Mouse (Mus musculus) C2C12 (cell line): ENCODE data around the gene Gsg1l. TPM values are rescaled to one million over a fixed set of nuclear protein-coding genes. Genes with fewer than 3 reads are reported as not detected.

Experiments used
- H3K27me3 ChIP-seq: one replicate; pipeline ENCODE4 v1.6.1; 2011; ENCODE audit not compliant: control insufficient read depth, insufficient read depth, insufficient read length
- H3K36me3 ChIP-seq: one replicate; pipeline ENCODE4 v1.6.1; 2011; ENCODE audit not compliant: control insufficient read depth, insufficient read depth
- H3K4me3 ChIP-seq: one replicate; pipeline ENCODE4 v1.5.1; 2011; ENCODE audit warnings: mild to moderate bottlenecking, control low read depth; ENCODE audit not compliant: poor library complexity, insufficient read depth, severe bottlenecking
- H3K79me2 ChIP-seq: one replicate; pipeline ENCODE4 v1.6.1; 2011; ENCODE audit not compliant: control insufficient read depth, insufficient read depth
- H3K79me3 ChIP-seq: one replicate; pipeline ENCODE4 v1.6.1; 2011; ENCODE audit warnings: low read depth, control low read depth
- H3ac ChIP-seq: one replicate; pipeline ENCODE3; 2011; ENCODE audit warnings: low read depth; ENCODE audit not compliant: control insufficient read depth, insufficient read length
- CEBPB ChIP-seq: IDR thresholded peaks from one replicate; pipeline ENCODE4 v1.6.1; 2011; ENCODE audit warnings: low read depth, mild to moderate bottlenecking, control low read depth, moderate library complexity
- CTCF ChIP-seq: IDR thresholded peaks from one replicate; pipeline ENCODE4 v1.5.1; 2011; ENCODE audit not compliant: control insufficient read depth, insufficient read depth, insufficient read length
- FOSL1 ChIP-seq: IDR thresholded peaks from one replicate; pipeline ENCODE4 v1.8.0; 2011; ENCODE audit warnings: mild to moderate bottlenecking, low read length; ENCODE audit not compliant: poor library complexity, insufficient read depth, severe bottlenecking
- MAX ChIP-seq: IDR thresholded peaks from one replicate; pipeline ENCODE4 v1.6.1; 2011; ENCODE audit warnings: mild to moderate bottlenecking, control low read depth
- MYOD1 ChIP-seq: IDR thresholded peaks from one replicate; pipeline ENCODE4 v1.6.1; 2011; ENCODE audit warnings: low read depth; ENCODE audit not compliant: control insufficient read depth, insufficient read length
- MYOG ChIP-seq: IDR thresholded peaks from one replicate; pipeline ENCODE4 v1.6.1; 2011; ENCODE audit not compliant: control insufficient read depth, insufficient read length; ENCODE audit errors: extremely low read depth
- USF1 ChIP-seq: IDR thresholded peaks from one replicate; pipeline ENCODE4 v1.6.1; 2011; ENCODE audit warnings: low read depth, mild to moderate bottlenecking, control low read depth, moderate library complexity
- polyA plus RNA-seq: library from polyadenylated mRNA; unstranded; fragments of >200 nt; fragmentation: generic; extraction: Trizol; gene quantifications from one replicate; pipeline ENCODE4 v1.2.1, GENCODE M21; 2012; ENCODE audit warnings: missing spikeins

The Gsg1l gene
- polyA plus RNA-seq, 1 experiment = not detected

GRCm38 (mm10) chr7:126058918-126059317 lies 23.3 kb downstream of the Gsg1l start:
- no peak overlapping the region for H3ac ChIP-seq
- H3K27me3 ChIP-seq = peaks cover 60% of the 10 kb centered on the region
- H3K36me3 ChIP-seq = no peaks in the 10 kb centered on the region
- H3K79me3 ChIP-seq = no peaks in the 10 kb centered on the region
- no peak for TF ChIP-seq MYOD1
- no peak for TF ChIP-seq FOSL1
- no peak for TF ChIP-seq CTCF
- TF ChIP-seq USF1 = no peak
- no peak for TF ChIP-seq CEBPB
- no peak for TF ChIP-seq MYOG
- TF ChIP-seq MAX = no peak
- H3K79me2 ChIP-seq = no peaks in the 10 kb centered on the region
- H3K4me3 ChIP-seq = no peak overlapping the region

GRCm38 (mm10) chr7:126057332-126057914 lies 24.8 kb downstream of the Gsg1l start:
- H3K79me3 ChIP-seq = no peaks in the 10 kb centered on the region
- H3K36me3 ChIP-seq = no peaks in the 10 kb centered on the region
- TF ChIP-seq CTCF (no peak), FOSL1 (no peak), MAX (no peak)
- no peak overlapping the region for H3ac ChIP-seq
- H3K4me3 ChIP-seq = no peak overlapping the region
- peaks cover 69% of the 10 kb centered on the region for H3K27me3 ChIP-seq
- no peaks in the 10 kb centered on the region for H3K79me2 ChIP-seq

GRCm38 (mm10) chr7:126054574-126054973 lies 27.6 kb downstream of the Gsg1l start:
- no peaks in the 10 kb centered on the region for H3K79me3 ChIP-seq
- peaks cover 78% of the 10 kb centered on the region for H3K27me3 ChIP-seq
- H3K79me2 ChIP-seq = no peaks in the 10 kb centered on the region
- H3K36me3 ChIP-seq = no peaks in the 10 kb centered on the region
- TF ChIP-seq MAX (no peak), MYOD1 (no peak), FOSL1 (no peak), CTCF (no peak), USF1 (no peak), MYOG (no peak), CEBPB (no peak)
- no peak overlapping the region for H3ac ChIP-seq
- no peak overlapping the region for H3K4me3 ChIP-seq

GRCm38 (mm10) chr7:126053618-126054017 lies 28.6 kb downstream of the Gsg1l start:
- Histone ChIP-seq H3K79me3 (no peaks in the 10 kb centered on the region), H3K36me3 (no peaks in the 10 kb centered on the region), H3ac (no peak overlapping the region), H3K79me2 (no peaks in the 10 kb centered on the region), H3K27me3 (peaks cover 76% of the 10 kb centered on the region), H3K4me3 (no peak overlapping the region)
- no peak for TF ChIP-seq MYOD1
- TF ChIP-seq FOSL1 = no peak
- no peak for TF ChIP-seq USF1
- no peak for TF ChIP-seq CTCF
- TF ChIP-seq MAX = no peak
- no peak for TF ChIP-seq CEBPB
- no peak for TF ChIP-seq MYOG

DNA sequence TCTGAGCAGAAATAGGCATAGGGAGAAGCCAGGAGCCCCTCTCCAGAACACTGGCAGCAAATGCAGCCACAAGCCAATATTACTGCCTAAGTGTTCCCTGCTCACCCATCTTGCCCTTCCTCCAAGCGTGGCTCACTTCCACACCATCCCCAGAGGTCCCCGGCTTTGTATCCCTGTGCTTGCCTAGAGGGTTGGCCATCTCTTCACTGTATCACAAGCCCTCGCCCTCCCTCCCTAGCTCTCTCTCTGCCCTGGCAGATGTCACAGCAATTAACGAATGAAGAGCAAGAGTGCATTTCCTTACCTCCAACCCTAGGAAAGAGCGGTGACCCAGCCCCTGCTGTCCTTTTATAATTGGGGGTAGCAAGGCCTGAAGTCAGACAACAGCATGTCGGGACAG lies 30.3 kb downstream of the Gsg1l start:
- no peaks in the 10 kb centered on the region for H3K79me2 ChIP-seq
- no peaks in the 10 kb centered on the region for H3K79me3 ChIP-seq
- no peak for TF ChIP-seq FOSL1
- no peak for TF ChIP-seq MYOG
- no peak for TF ChIP-seq MAX
- no peak for TF ChIP-seq CTCF
- no peak for TF ChIP-seq MYOD1
- TF ChIP-seq CEBPB = no peak
- TF ChIP-seq USF1 = no peak
- H3K4me3 ChIP-seq = no peak overlapping the region
- peaks cover 72% of the 10 kb centered on the region for H3K27me3 ChIP-seq
- H3K36me3 ChIP-seq = no peaks in the 10 kb centered on the region
- no peak overlapping the region for H3ac ChIP-seq

- H3K27me3 ChIP-seq = peaks cover 18% of the 10 kb centered on the region
- no peaks in the 10 kb centered on the region for H3K36me3 ChIP-seq
- H3K4me3 ChIP-seq = no peak overlapping the region
- H3K79me2 ChIP-seq = no peaks in the 10 kb centered on the region
- H3ac ChIP-seq = no peak overlapping the region
- no peak for TF ChIP-seq MYOG
- H3K79me3 ChIP-seq = no peaks in the 10 kb centered on the region
These were observed 37.1 kb downstream of the Gsg1l start for GRCm38 (mm10) chr7:126045077-126045476.
